Mouse (Mus musculus): ENCODE data around the gene Dennd2a.

DNA sequence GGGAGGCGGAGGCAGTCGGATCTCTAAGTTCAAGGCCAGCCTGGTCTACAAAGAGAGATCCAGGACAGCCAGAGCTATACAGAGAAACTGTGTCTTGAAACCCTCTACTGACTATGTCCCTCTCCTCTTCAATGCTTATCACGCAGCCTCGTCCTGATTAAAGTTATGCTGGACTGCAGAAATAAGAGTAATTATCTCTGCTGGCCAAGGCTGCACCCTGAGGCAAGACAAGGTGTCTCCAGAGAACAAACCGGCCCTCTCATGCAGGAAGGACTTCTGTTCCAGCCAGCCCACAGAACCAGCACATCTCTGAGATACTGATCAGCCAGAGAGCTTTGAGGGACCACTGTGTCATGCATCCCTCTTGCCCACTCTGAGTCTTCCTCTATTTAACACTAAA, 121.8 kb downstream of the Dennd2a start:
- TF ChIP-seq CTCF (IDR thresholded peaks at IDR 0.05; ENCODE audit: low read depth) (no peak), EP300 (optimal IDR thresholded peaks at IDR 0.05) (no peak)
